Mouse (Mus musculus): Measurements from ENCODE around the gene Eef2kmt.

DNA sequence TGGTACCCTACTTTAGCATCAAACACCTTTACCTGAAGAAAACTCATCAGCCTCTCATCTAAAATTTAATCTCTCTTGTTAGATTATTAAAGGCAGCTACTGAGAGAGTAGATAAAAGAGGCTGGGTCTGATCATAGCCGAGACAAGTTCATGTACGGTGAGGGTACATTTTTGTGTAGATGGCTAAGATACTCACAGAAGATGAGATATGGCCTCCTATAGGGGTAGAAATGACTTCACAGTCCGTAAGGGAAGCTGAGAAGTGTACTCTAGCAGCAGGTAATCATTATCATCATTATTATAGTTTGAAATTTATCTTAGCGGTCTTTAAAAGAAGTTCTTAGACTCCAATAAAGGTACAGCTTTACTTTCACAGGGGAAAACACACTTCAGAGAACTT, 22.8 kb downstream of the Eef2kmt start:
- TF ChIP-seq MYOD1 (IDR thresholded peaks at IDR 0.05; ENCODE audit: control insufficient read depth, insufficient read length, low read depth), result no peak
- no peak for TF ChIP-seq CTCF (IDR thresholded peaks at IDR 0.05; ENCODE audit: control insufficient read depth, insufficient read depth, insufficient read length)
- TF ChIP-seq CEBPB (IDR thresholded peaks at IDR 0.05; ENCODE audit: low read depth), result no peak
- TF ChIP-seq MAX (IDR thresholded peaks at IDR 0.05), result no peak
- no peak for TF ChIP-seq USF1 (IDR thresholded peaks at IDR 0.05; ENCODE audit: low read depth)
